Mouse (Mus musculus): ENCODE results near the gene Lrif1. TPM values are rescaled to one million over a fixed set of nuclear protein-coding genes. Genes with fewer than 3 reads are reported as not detected.
"Not testable (repeated sequence)": the region's sequence is repeated elsewhere in the genome, so short reads cannot be mapped to it uniquely, and the experiment has no call there.

Gene Lrif1
- total RNA-seq (2021) (10 to 100 TPM; 16.5 to 17.2 TPM), polyA plus RNA-seq (2012; rRNA removed) (0.85 TPM in 2 replicates)
- long read RNA-seq, partial matches to known transcripts: 0 of 6 reads
- long read RNA-seq, other reads (novel, unspliced or antisense): 1 of 6 reads

GRCm38 (mm10) chr3:106684830-106685229, at the start of gene Lrif1:
Gene Lrif1, plus strand, starts transcription at chr3:106684987.
- peak; percentile 71 for DNase-seq

- DNase-seq: not testable (repeated sequence)
Measured at GRCm38 (mm10) chr3:106672811-106673210, 12.0 kb upstream of the Lrif1 start.

GRCm38 (mm10) chr3:106685381-106685780, 594 bp downstream of the Lrif1 start:
- DNase-seq: no peak

GRCm38 (mm10) chr3:106721397-106722027, 36.7 kb downstream of the Lrif1 start:
- DNase-seq: peak; percentile 97

GRCm38 (mm10) chr3:106722028-106722945, 37.5 kb downstream of the Lrif1 start:
- peak; percentile 91 for DNase-seq

GRCm38 (mm10) chr3:106755898-106756297, 71.1 kb downstream of the Lrif1 start:
- DNase-seq: no peak

- DNase-seq: no peak
Measured at GRCm38 (mm10) chr3:106771834-106772233, 87.0 kb downstream of the Lrif1 start.

- no peak for DNase-seq
Measured at GRCm38 (mm10) chr3:106785130-106785529, 100.3 kb downstream of the Lrif1 start.

Other genes starting within 250 kb of the Lrif1 start
- 1 to 10 TPM; 3.2 to 4.3 TPM for gene Dennd2d, start 202.6 kb upstream of the Lrif1 start, total RNA-seq (2021)
- gene Dennd2d, start 202.6 kb upstream of the Lrif1 start, polyA plus RNA-seq (2012; rRNA removed): 1.5 and 1.8 TPM in 2 replicates
- 10 to 100 TPM; 91.8 to 98.6 TPM for gene Dram2, start 137.2 kb upstream of the Lrif1 start, total RNA-seq (2021)
- gene Dram2, start 137.2 kb upstream of the Lrif1 start, polyA plus RNA-seq (2012; rRNA removed): 8.3 and 9.5 TPM in 2 replicates
- gene Cept1, start 137.2 kb upstream of the Lrif1 start, total RNA-seq (2021): 10 to 100 TPM; 42.2 to 44.4 TPM
- 3.6 and 4.9 TPM in 2 replicates for gene Cept1, start 137.2 kb upstream of the Lrif1 start, polyA plus RNA-seq (2012; rRNA removed)
- 10 to 100 TPM in 1 of 2 experiments, 1 to 10 TPM in 1; 8.6 to 13.3 TPM for gene Cd53, start 105.2 kb downstream of the Lrif1 start, total RNA-seq (2021)
- gene Cd53, start 105.2 kb downstream of the Lrif1 start, polyA plus RNA-seq (2012; rRNA removed): 0.57 and 0.59 TPM in 2 replicates
- not detected for gene Olfr266, start 141.3 kb downstream of the Lrif1 start, total RNA-seq (2021)
- not detected in 2 replicates for gene Olfr266, start 141.3 kb downstream of the Lrif1 start, polyA plus RNA-seq (2012; rRNA removed)